Mouse (Mus musculus): ENCODE measurements at regions not wholly inside any gene's neighbourhood (a gene's known extent, or its start where the extent isn't known, plus 50 kb on each side); places are given as distances from the start of the nearest gene placed in this dataset.

GRCm38 (mm10) chr3:146345946-146346345 lies 58.5 kb upstream of the Ssx2ip start:
- no peak for TF ChIP-seq CTCF (IDR thresholded peaks at IDR 0.05; ENCODE audit: control insufficient read depth, insufficient read depth, insufficient replicate concordance, low read depth, low read length)
- TF ChIP-seq POLR2A (IDR thresholded peaks at IDR 0.05; ENCODE audit: control insufficient read depth, low read depth, low read length) = no peak
